Mouse (Mus musculus): ENCODE data around the gene Nfix. TPM values are rescaled to one million over a fixed set of nuclear protein-coding genes. Genes with fewer than 3 reads are reported as not detected.

The Nfix gene
- polyA plus RNA-seq, 1 experiment from 2014 or later: 3.7 TPM

- ATAC-seq (ENCODE audit: insufficient read depth, low FRiP score, low TSS enrichment): no peak
- Histone ChIP-seq H3K9me3 (ENCODE audit: control insufficient read depth, low read length) (peaks cover 4% of the 10 kb centered on the region; the same call in 1 of the 2 replicates), H3K9ac (ENCODE audit: low read length) (no peak overlapping the region), H3K4me3 (ENCODE audit: low read depth, low read length) (no peak overlapping the region), H3K36me3 (ENCODE audit: control insufficient read depth, insufficient read depth, low read length) (no peaks in the 10 kb centered on the region), H3K4me2 (ENCODE audit: low read depth) (no peak overlapping the region), H3K27ac (ENCODE audit: low read depth, low read length) (no peak overlapping the region), H3K27me3 (ENCODE audit: control insufficient read depth, insufficient read depth, low read length) (peaks cover 61% of the 10 kb centered on the region), H3K4me1 (ENCODE audit: control insufficient read depth, insufficient read depth, low read length) (peaks cover 4% of the 10 kb centered on the region; the same call in 1 of the 2 replicates)
- no peak for DNase-seq (ENCODE audit: low spot score)
- 61% methylated on average over 12 of the region's 12 CpGs for WGBS
Observed at GRCm38 (mm10) chr8:84809109-84809940, 9.2 kb upstream of the Nfix start.

DNA sequence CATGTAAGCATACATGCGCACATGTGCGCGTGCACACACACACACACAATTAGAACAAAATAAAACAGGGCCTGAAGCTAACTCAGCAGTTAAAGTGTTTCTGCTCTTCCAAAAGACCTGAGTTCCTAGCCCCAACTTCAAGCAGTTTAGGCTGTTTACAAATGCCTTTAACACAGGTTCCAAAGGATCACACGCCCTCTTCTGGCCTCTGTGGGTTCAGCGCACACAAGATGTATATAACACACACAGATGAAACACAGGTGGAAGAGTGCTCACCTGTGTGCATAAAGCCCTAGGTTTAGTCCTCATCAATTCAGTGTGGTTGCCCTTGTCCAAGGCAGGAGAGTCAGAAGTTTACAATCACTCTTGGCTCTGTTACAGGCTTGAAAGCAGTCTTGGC lies 5.9 kb upstream of the Nfix start:
- Histone ChIP-seq H3K4me3 (ENCODE audit: low read depth, low read length) (no peak overlapping the region), H3K36me3 (ENCODE audit: control insufficient read depth, insufficient read depth, low read length) (no peaks in the 10 kb centered on the region), H3K9ac (ENCODE audit: low read length) (no peak overlapping the region), H3K27me3 (ENCODE audit: control insufficient read depth, insufficient read depth, low read length) (peaks cover 75% of the 10 kb centered on the region), H3K4me1 (ENCODE audit: control insufficient read depth, insufficient read depth, low read length) (no peaks in the 10 kb centered on the region), H3K4me2 (ENCODE audit: low read depth) (no peak overlapping the region), H3K27ac (ENCODE audit: low read depth, low read length) (no peak overlapping the region), H3K9me3 (ENCODE audit: control insufficient read depth, low read length) (peaks cover 4% of the 10 kb centered on the region; the same call in 1 of the 2 replicates)
- DNase-seq (ENCODE audit: low spot score) (no peak), ATAC-seq (ENCODE audit: insufficient read depth, low FRiP score, low TSS enrichment) (no peak)
- 96% methylated on average over 5 of the region's 5 CpGs for WGBS

DNA sequence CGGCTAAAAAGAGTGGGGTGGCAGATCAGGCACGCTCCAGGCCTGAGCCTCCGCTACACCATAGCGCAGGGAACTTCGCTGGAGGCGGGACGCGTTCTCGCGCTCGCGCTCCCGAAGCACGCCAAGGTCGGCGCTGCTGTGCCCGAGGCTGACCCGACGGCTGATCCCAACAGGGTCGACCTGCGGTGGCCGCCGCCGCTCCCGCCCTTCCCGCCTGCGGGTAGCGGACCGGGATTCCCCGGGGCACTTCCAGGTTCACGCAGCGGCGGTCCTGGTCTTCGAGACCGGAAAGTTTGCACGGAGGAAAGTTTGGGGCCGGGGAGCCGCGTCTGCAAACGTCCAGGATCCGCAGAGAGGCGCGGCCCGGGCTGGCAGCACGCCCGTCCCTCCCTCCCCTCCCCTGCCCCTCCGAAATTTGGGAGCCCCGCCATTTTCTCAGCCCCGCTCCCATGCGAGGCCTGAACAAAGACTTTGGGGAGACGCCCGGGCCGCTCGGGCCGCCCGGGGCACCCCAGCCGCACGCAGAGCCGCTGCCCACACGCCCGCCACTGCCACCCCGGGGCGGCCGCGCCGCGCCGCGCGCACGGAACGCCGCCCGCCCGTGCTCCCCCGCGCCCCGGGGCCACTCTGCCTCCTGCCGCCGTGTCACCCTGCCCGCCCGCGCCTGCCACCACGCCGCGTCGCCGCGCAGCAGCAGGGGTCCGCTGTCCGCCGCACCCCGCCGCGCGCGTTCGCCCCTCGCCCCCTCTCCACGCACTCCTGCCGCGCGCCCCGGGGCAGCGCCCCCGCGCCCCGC lies 810 bp downstream of the Nfix start:
- Histone ChIP-seq H3K27me3 (ENCODE audit: control insufficient read depth, insufficient read depth, low read length) (peaks cover 97% of the 10 kb centered on the region), H3K4me3 (ENCODE audit: low read depth, low read length) (peak overlapping the region; percentile 75), H3K9ac (ENCODE audit: low read length) (peak overlapping the region; percentile 76), H3K4me1 (ENCODE audit: control insufficient read depth, insufficient read depth, low read length) (no peaks in the 10 kb centered on the region), H3K4me2 (ENCODE audit: low read depth) (peak overlapping the region; percentile 94), H3K27ac (ENCODE audit: low read depth, low read length) (no peak overlapping the region), H3K36me3 (ENCODE audit: control insufficient read depth, insufficient read depth, low read length) (no peaks in the 10 kb centered on the region), H3K9me3 (ENCODE audit: control insufficient read depth, low read length) (no peaks in the 10 kb centered on the region)
- no peak for DNase-seq (ENCODE audit: low spot score)
- ATAC-seq (ENCODE audit: insufficient read depth, low FRiP score, low TSS enrichment): 0 out of 2 replicates have a peak, but pooled peaks have one; percentile 7
- under 1% methylated on average over 52 of the region's 108 CpGs for whole genome bisulfite sequencing

DNA sequence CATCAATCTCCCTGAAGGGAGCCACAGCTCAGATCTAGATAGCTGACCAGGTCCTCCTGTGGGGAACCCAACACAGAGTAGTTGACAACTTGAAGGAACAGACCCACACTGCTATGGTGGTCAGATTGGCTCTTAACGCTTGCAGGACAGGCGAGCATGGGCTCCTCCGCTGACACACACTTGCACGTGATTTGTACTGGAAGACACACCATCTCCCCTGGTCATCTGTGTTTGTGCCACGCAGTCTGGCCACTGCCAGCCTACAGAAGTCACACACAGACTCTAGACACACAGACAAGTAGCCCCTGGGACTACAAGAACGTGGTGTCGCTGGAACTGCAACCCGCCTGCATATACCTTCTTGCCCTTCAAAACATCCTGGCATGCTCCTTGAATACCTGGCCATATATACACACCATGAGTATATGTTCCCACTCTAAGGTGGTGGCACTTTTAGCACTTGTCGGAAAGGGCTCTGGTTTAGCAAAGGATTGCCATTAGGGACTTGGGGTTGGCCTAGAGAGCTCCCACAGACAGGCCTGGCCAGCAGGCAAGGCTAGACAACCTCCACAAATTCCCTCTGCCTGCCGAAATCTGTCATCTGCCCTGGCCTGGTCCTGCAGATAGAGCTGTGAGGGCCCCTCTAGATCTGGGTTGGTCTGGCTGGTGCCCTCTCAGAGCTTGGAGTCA lies 1.6 kb downstream of the Nfix start:
- no peak for DNase-seq (ENCODE audit: low spot score)
- no peaks in the 10 kb centered on the region for H3K4me1 ChIP-seq (ENCODE audit: control insufficient read depth, insufficient read depth, low read length)
- H3K27me3 ChIP-seq (ENCODE audit: control insufficient read depth, insufficient read depth, low read length): peaks cover 97% of the 10 kb centered on the region
- 30% methylated on average over 10 of the region's 10 CpGs for WGBS
- no peak overlapping the region for H3K27ac ChIP-seq (ENCODE audit: low read depth, low read length)
- no peak overlapping the region for H3K9ac ChIP-seq (ENCODE audit: low read length)
- H3K4me3 ChIP-seq (ENCODE audit: low read depth, low read length): peak overlapping the region; percentile 75
- ATAC-seq (ENCODE audit: insufficient read depth, low FRiP score, low TSS enrichment): 0 out of 2 replicates have a peak, but pooled peaks have one; percentile 21
- H3K36me3 ChIP-seq (ENCODE audit: control insufficient read depth, insufficient read depth, low read length): no peaks in the 10 kb centered on the region
- peak overlapping the region; percentile 94 for H3K4me2 ChIP-seq (ENCODE audit: low read depth)
- no peaks in the 10 kb centered on the region for H3K9me3 ChIP-seq (ENCODE audit: control insufficient read depth, low read length)

GRCm38 (mm10) chr8:84797971-84798370 lies 2.2 kb downstream of the Nfix start:
- ATAC-seq (ENCODE audit: insufficient read depth, low FRiP score, low TSS enrichment) (no peak), DNase-seq (ENCODE audit: low spot score) (no peak)
- Histone ChIP-seq H3K4me2 (ENCODE audit: low read depth) (no peak overlapping the region), H3K4me1 (ENCODE audit: control insufficient read depth, insufficient read depth, low read length) (no peaks in the 10 kb centered on the region), H3K4me3 (ENCODE audit: low read depth, low read length) (no peak overlapping the region), H3K9me3 (ENCODE audit: control insufficient read depth, low read length) (no peaks in the 10 kb centered on the region), H3K27me3 (ENCODE audit: control insufficient read depth, insufficient read depth, low read length) (peaks cover 97% of the 10 kb centered on the region), H3K27ac (ENCODE audit: low read depth, low read length) (no peak overlapping the region), H3K9ac (ENCODE audit: low read length) (no peak overlapping the region), H3K36me3 (ENCODE audit: control insufficient read depth, insufficient read depth, low read length) (no peaks in the 10 kb centered on the region)
- 66% methylated on average over 6 of the region's 6 CpGs for WGBS

- Histone ChIP-seq H3K9me3 (ENCODE audit: control insufficient read depth, low read length) (no peaks in the 10 kb centered on the region), H3K9ac (ENCODE audit: low read length) (no peak overlapping the region), H3K4me2 (ENCODE audit: low read depth) (no peak overlapping the region), H3K4me1 (ENCODE audit: control insufficient read depth, insufficient read depth, low read length) (no peaks in the 10 kb centered on the region), H3K27ac (ENCODE audit: low read depth, low read length) (no peak overlapping the region), H3K4me3 (ENCODE audit: low read depth, low read length) (no peak overlapping the region), H3K36me3 (ENCODE audit: control insufficient read depth, insufficient read depth, low read length) (no peaks in the 10 kb centered on the region), H3K27me3 (ENCODE audit: control insufficient read depth, insufficient read depth, low read length) (peaks cover 97% of the 10 kb centered on the region)
- DNase-seq (ENCODE audit: low spot score): no peak
- 70% methylated on average over 15 of the region's 15 CpGs for WGBS
- no peak for ATAC-seq (ENCODE audit: insufficient read depth, low FRiP score, low TSS enrichment)
Observed at GRCm38 (mm10) chr8:84797256-84797797, 2.8 kb downstream of the Nfix start.

- no peak overlapping the region for H3K4me3 ChIP-seq (ENCODE audit: low read depth, low read length)
- H3K9ac ChIP-seq (ENCODE audit: low read length): no peak overlapping the region
- no peak overlapping the region for H3K27ac ChIP-seq (ENCODE audit: low read depth, low read length)
- H3K4me2 ChIP-seq (ENCODE audit: low read depth): no peak overlapping the region
- DNase-seq (ENCODE audit: low spot score) (no peak), ATAC-seq (ENCODE audit: insufficient read depth, low FRiP score, low TSS enrichment) (no peak)
- H3K4me1 ChIP-seq (ENCODE audit: control insufficient read depth, insufficient read depth, low read length): no peaks in the 10 kb centered on the region
- peaks cover 97% of the 10 kb centered on the region for H3K27me3 ChIP-seq (ENCODE audit: control insufficient read depth, insufficient read depth, low read length)
- no peaks in the 10 kb centered on the region for H3K9me3 ChIP-seq (ENCODE audit: control insufficient read depth, low read length)
- 54% methylated on average over 7 of the region's 7 CpGs for WGBS
- H3K36me3 ChIP-seq (ENCODE audit: control insufficient read depth, insufficient read depth, low read length): no peaks in the 10 kb centered on the region
Observed at GRCm38 (mm10) chr8:84794486-84794885, 5.7 kb downstream of the Nfix start.

DNA sequence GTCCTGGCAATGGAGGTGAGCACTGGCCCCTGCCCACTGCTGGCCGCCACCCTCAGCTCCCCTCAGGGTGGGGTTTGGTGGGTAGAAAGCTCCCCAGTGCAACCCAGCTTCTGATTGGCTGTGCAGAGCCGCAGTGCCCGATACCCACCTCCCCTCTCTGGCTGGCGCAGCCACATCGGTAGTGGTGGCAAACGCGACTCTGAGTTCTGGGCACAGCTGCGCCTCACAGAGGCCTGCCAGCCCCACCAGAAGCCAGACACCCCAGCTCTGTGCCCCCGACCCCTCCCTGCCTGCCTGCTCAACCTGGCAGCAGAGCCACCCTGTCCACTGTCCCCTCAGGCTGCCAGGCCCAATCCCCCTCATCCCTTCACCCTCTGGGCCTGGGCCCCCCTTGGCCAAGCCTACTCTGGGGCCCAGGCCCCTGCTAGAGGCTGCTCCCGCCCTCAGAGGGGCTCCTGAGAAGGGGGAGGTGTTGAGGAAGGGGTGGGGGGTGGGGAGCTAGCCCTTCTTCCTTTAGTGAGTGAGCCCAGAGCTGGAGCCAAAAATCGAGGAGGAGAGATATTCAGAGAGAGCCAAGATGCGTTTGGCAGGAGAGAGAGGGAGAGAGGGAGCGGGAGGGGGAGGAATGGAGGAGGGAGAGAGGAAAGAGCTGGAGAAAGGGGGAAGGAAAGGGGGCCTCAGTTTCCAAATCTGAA lies 6.2 kb downstream of the Nfix start:
- ATAC-seq (ENCODE audit: insufficient read depth, low FRiP score, low TSS enrichment) (no peak), DNase-seq (ENCODE audit: low spot score) (no peak)
- 61% methylated on average over 13 of the region's 13 CpGs for WGBS
- no peaks in the 10 kb centered on the region for H3K9me3 ChIP-seq (ENCODE audit: control insufficient read depth, low read length)
- no peaks in the 10 kb centered on the region for H3K4me1 ChIP-seq (ENCODE audit: control insufficient read depth, insufficient read depth, low read length)
- H3K4me3 ChIP-seq (ENCODE audit: low read depth, low read length): no peak overlapping the region
- no peak overlapping the region for H3K9ac ChIP-seq (ENCODE audit: low read length)
- no peak overlapping the region for H3K4me2 ChIP-seq (ENCODE audit: low read depth)
- H3K36me3 ChIP-seq (ENCODE audit: control insufficient read depth, insufficient read depth, low read length): no peaks in the 10 kb centered on the region
- no peak overlapping the region for H3K27ac ChIP-seq (ENCODE audit: low read depth, low read length)
- peaks cover 97% of the 10 kb centered on the region for H3K27me3 ChIP-seq (ENCODE audit: control insufficient read depth, insufficient read depth, low read length)

All from neural tube, embryonic 11.5 days (tissue).